Mouse (Mus musculus) stomach, embryonic 14.5 days (tissue): ENCODE results near the gene Svs5. TPM values are rescaled to one million over a fixed set of nuclear protein-coding genes. Genes with fewer than 3 reads are reported as not detected.

Experiments used
- ATAC-seq: fragments of 200-750 bp; cut with Nextera tagmentation; 2 replicates; pipeline ENCODE4 v1.8.0; 2017; ENCODE audit warnings: low read depth, moderate TSS enrichment; ENCODE audit not compliant: insufficient number of reproducible peaks, insufficient read depth, low FRiP score
- H3K27ac ChIP-seq: fragments of 300-500 bp; sonication (generic); 2 replicates; pipeline ENCODE4 v1.5.1; 2014; ENCODE audit warnings: mild to moderate bottlenecking, low read length, moderate library complexity, mixed read lengths
- H3K27me3 ChIP-seq: fragments of 300-500 bp; sonication (generic); 2 replicates; pipeline ENCODE4 v1.6.1; 2014; ENCODE audit warnings: low read length, control low read depth, mixed read lengths; ENCODE audit not compliant: control insufficient read depth, insufficient read depth
- H3K36me3 ChIP-seq: fragments of 300-500 bp; sonication (generic); 2 replicates; pipeline ENCODE4 v1.6.1; 2014; ENCODE audit warnings: mild to moderate bottlenecking, control low read depth, low read length, moderate library complexity, mixed read lengths; ENCODE audit not compliant: control insufficient read depth, insufficient read depth
- H3K4me1 ChIP-seq: fragments of 300-500 bp; sonication (generic); 2 replicates; pipeline ENCODE4 v1.6.1; 2014; ENCODE audit warnings: low read length, control low read depth, mixed read lengths; ENCODE audit not compliant: control insufficient read depth, insufficient read depth
- H3K4me2 ChIP-seq: fragments of 300-500 bp; sonication (generic); replicated peaks from 2 replicates; pipeline ENCODE4 v1.6.1; 2014; ENCODE audit warnings: low read depth, low read length, control low read depth
- H3K4me3 ChIP-seq: fragments of 300-500 bp; sonication (generic); 2 replicates; pipeline ENCODE4 v1.5.1; 2014; ENCODE audit warnings: low read depth, low read length, control low read depth
- H3K9ac ChIP-seq: fragments of 300-500 bp; sonication (generic); replicated peaks from 2 replicates; pipeline ENCODE4 v1.6.1; 2014; ENCODE audit warnings: low read depth, mild to moderate bottlenecking, control low read depth, low read length, moderate library complexity, mixed read lengths
- H3K9me3 ChIP-seq: fragments of 300-500 bp; sonication (generic); 2 replicates; pipeline ENCODE4 v1.6.1; 2016; ENCODE audit warnings: low read depth, low read length, control low read depth; ENCODE audit not compliant: control insufficient read depth
- WGBS: fragments of 180-500 bp; shearing (Covaris S2); extraction: QIAGEN DNeasy Blood & Tissue Kit; methylation state at CpG from one replicate; pipeline ENCODE4 v1.1.7; 2014; 5-methylcytosine and 5-hydroxymethylcytosine counted together
- polyA plus RNA-seq: library from polyadenylated mRNA; unstranded; fragments of >200 nt; fragmentation: Nextera tagmentation; extraction: Ambion mirVana; gene quantifications from 2 replicates; pipeline ENCODE4 v1.2.1, GENCODE M21; 2014

Gene Svs5
- polyA plus RNA-seq, 1 experiment from 2014 or later: not detected

- Histone ChIP-seq H3K9ac (no peak overlapping the region), H3K27ac (no peak overlapping the region), H3K4me1 (no peaks in the 10 kb centered on the region), H3K4me3 (no peak overlapping the region), H3K4me2 (no peak overlapping the region), H3K9me3 (0 out of 2 replicates have a peak, but pooled peaks cover 4% of the 10 kb centered on the region), H3K36me3 (no peaks in the 10 kb centered on the region), H3K27me3 (no peaks in the 10 kb centered on the region)
- 90% methylated on average over 3 of the region's 3 CpGs for WGBS
- ATAC-seq: no peak
Observed at GRCm38 (mm10) chr2:164352697-164353096, 20.2 kb downstream of the Svs5 start.

GRCm38 (mm10) chr2:164353356-164353755 is 20.8 kb downstream of the Svs5 start:
- ATAC-seq: no peak
- Histone ChIP-seq H3K4me3 (no peak overlapping the region), H3K27me3 (no peaks in the 10 kb centered on the region), H3K4me1 (no peaks in the 10 kb centered on the region), H3K27ac (no peak overlapping the region), H3K9ac (no peak overlapping the region), H3K9me3 (0 out of 2 replicates have a peak, but pooled peaks cover 4% of the 10 kb centered on the region), H3K4me2 (no peak overlapping the region), H3K36me3 (no peaks in the 10 kb centered on the region)
- WGBS: 85% methylated on average over 11 of the region's 11 CpGs

- H3K9ac ChIP-seq: no peak overlapping the region
- 73% methylated on average over 11 of the region's 11 CpGs for WGBS
- no peaks in the 10 kb centered on the region for H3K27me3 ChIP-seq
- no peaks in the 10 kb centered on the region for H3K4me1 ChIP-seq
- no peaks in the 10 kb centered on the region for H3K36me3 ChIP-seq
- no peak overlapping the region for H3K4me2 ChIP-seq
- H3K27ac ChIP-seq: no peak overlapping the region
- H3K9me3 ChIP-seq: no peaks in the 10 kb centered on the region
- no peak overlapping the region for H3K4me3 ChIP-seq
- no peak for ATAC-seq
Observed at GRCm38 (mm10) chr2:164356177-164356967, 23.8 kb downstream of the Svs5 start.

- H3K9ac ChIP-seq: no peak overlapping the region
- ATAC-seq: no peak
- H3K4me2 ChIP-seq: no peak overlapping the region
- H3K9me3 ChIP-seq: no peaks in the 10 kb centered on the region
- no peak overlapping the region for H3K4me3 ChIP-seq
- H3K36me3 ChIP-seq: no peaks in the 10 kb centered on the region
- 84% methylated on average over 3 of the region's 3 CpGs for WGBS
- H3K4me1 ChIP-seq: no peaks in the 10 kb centered on the region
- H3K27me3 ChIP-seq: no peaks in the 10 kb centered on the region
- no peak overlapping the region for H3K27ac ChIP-seq
Observed at GRCm38 (mm10) chr2:164358373-164358772, 25.8 kb downstream of the Svs5 start.

GRCm38 (mm10) chr2:164359031-164359430 is 26.5 kb downstream of the Svs5 start:
- no peak overlapping the region for H3K4me2 ChIP-seq
- H3K27me3 ChIP-seq: no peaks in the 10 kb centered on the region
- no peaks in the 10 kb centered on the region for H3K36me3 ChIP-seq
- 84% methylated on average over 5 of the region's 5 CpGs for WGBS
- no peak for ATAC-seq
- no peaks in the 10 kb centered on the region for H3K9me3 ChIP-seq
- no peak overlapping the region for H3K9ac ChIP-seq
- H3K4me3 ChIP-seq: no peak overlapping the region
- H3K27ac ChIP-seq: no peak overlapping the region
- H3K4me1 ChIP-seq: no peaks in the 10 kb centered on the region

- WGBS: 71% methylated on average over 5 of the region's 5 CpGs
Observed at GRCm38 (mm10) chr2:164359668-164360067, 27.1 kb downstream of the Svs5 start.

GRCm38 (mm10) chr2:164360974-164361657 is 28.6 kb downstream of the Svs5 start:
- no peaks in the 10 kb centered on the region for H3K36me3 ChIP-seq
- 37% methylated on average over 13 of the region's 13 CpGs for WGBS

More at GRCm38 (mm10) chr2:164359668-164360067, 27.1 kb downstream of the Svs5 start:
- no peaks in the 10 kb centered on the region for H3K4me1 ChIP-seq
- no peak overlapping the region for H3K4me2 ChIP-seq
- ATAC-seq: no peak
- H3K9me3 ChIP-seq: no peaks in the 10 kb centered on the region
- no peaks in the 10 kb centered on the region for H3K36me3 ChIP-seq
- no peaks in the 10 kb centered on the region for H3K27me3 ChIP-seq
- H3K4me3 ChIP-seq: no peak overlapping the region
- H3K9ac ChIP-seq: no peak overlapping the region
- H3K27ac ChIP-seq: no peak overlapping the region

GRCm38 (mm10) chr2:164366947-164367346 is 34.4 kb downstream of the Svs5 start:
- Histone ChIP-seq H3K4me3 (no peak overlapping the region), H3K27ac (no peak overlapping the region), H3K4me2 (no peak overlapping the region), H3K36me3 (no peaks in the 10 kb centered on the region), H3K9ac (no peak overlapping the region), H3K4me1 (no peaks in the 10 kb centered on the region), H3K27me3 (no peaks in the 10 kb centered on the region), H3K9me3 (no peaks in the 10 kb centered on the region)
- ATAC-seq: no peak
- WGBS: 49% methylated on average over 3 of the region's 3 CpGs

More at GRCm38 (mm10) chr2:164360974-164361657, 28.6 kb downstream of the Svs5 start:
- Histone ChIP-seq H3K27me3 (no peaks in the 10 kb centered on the region), H3K4me2 (no peak overlapping the region), H3K27ac (no peak overlapping the region), H3K9ac (no peak overlapping the region), H3K9me3 (no peaks in the 10 kb centered on the region), H3K4me3 (no peak overlapping the region), H3K4me1 (no peaks in the 10 kb centered on the region)
- ATAC-seq: no peak
